Mouse (Mus musculus) forebrain, embryonic 14.5 days (tissue): Measurements from ENCODE around the gene Plekhs1. TPM values are rescaled to one million over a fixed set of nuclear protein-coding genes. Genes with fewer than 3 reads are reported as not detected.

Source experiments
- ATAC-seq: fragments of 200-750 bp; cut with Nextera tagmentation; 2 replicates; pipeline ENCODE4 v1.8.0; 2017; ENCODE audit warnings: mild to moderate bottlenecking, moderate library complexity
- DNase-seq: peaks from one replicate; pipeline ENCODE4 v3.0.0-alpha.2; 2015; ENCODE audit warnings: low spot score
- H3K27ac ChIP-seq: fragments of 300-500 bp; sonication (generic); 2 replicates; pipeline ENCODE4 v1.5.1; 2014; ENCODE audit warnings: low read depth, mild to moderate bottlenecking, control low read depth, low read length, moderate library complexity
- H3K27me3 ChIP-seq: fragments of 300-500 bp; sonication (generic); replicated peaks from 2 replicates; pipeline ENCODE4 v1.6.1; 2014; ENCODE audit warnings: low read length, control low read depth, mixed read lengths; ENCODE audit not compliant: control insufficient read depth, insufficient read depth
- H3K36me3 ChIP-seq: fragments of 300-500 bp; sonication (generic); 2 replicates; pipeline ENCODE4 v1.6.1; 2014; ENCODE audit warnings: low read length, control low read depth; ENCODE audit not compliant: control insufficient read depth, insufficient read depth
- H3K4me1 ChIP-seq: fragments of 300-500 bp; sonication (generic); 2 replicates; pipeline ENCODE4 v1.6.1; 2014; ENCODE audit warnings: antibody characterized with exemption, low read length, control low read depth; ENCODE audit not compliant: control insufficient read depth, insufficient read depth
- H3K4me2 ChIP-seq: fragments of 300-500 bp; sonication (generic); 2 replicates; pipeline ENCODE4 v1.6.1; 2014; ENCODE audit warnings: mild to moderate bottlenecking, control low read depth, low read length
- H3K4me3 ChIP-seq: fragments of 300-500 bp; sonication (generic); 2 replicates; pipeline ENCODE4 v1.5.1; 2014; ENCODE audit warnings: low read depth, low read length, control low read depth
- H3K9ac ChIP-seq: fragments of 300-500 bp; sonication (generic); 2 replicates; pipeline ENCODE4 v1.6.1; 2014; ENCODE audit warnings: mild to moderate bottlenecking, low read length, control low read depth, moderate library complexity
- H3K9me3 ChIP-seq: fragments of 300-500 bp; sonication (generic); replicated peaks from 2 replicates; pipeline ENCODE4 v1.6.1; 2016; ENCODE audit warnings: low read length, control low read depth, mixed read lengths; ENCODE audit not compliant: control insufficient read depth
- WGBS: fragments of 180-500 bp; shearing (Covaris S2); extraction: QIAGEN DNeasy Blood & Tissue Kit; methylation state at CpG from one replicate; pipeline ENCODE4 v1.1.7; 2014; 5-methylcytosine and 5-hydroxymethylcytosine counted together
- polyA plus RNA-seq: library from polyadenylated mRNA; unstranded; fragments of >200 nt; fragmentation: Nextera tagmentation; extraction: Ambion mirVana; gene quantifications from 2 replicates; pipeline ENCODE4 v1.2.1, GENCODE M21; 2014

The Plekhs1 gene
- polyA plus RNA-seq, 1 experiment from 2014 or later, result 0.28 TPM

DNA sequence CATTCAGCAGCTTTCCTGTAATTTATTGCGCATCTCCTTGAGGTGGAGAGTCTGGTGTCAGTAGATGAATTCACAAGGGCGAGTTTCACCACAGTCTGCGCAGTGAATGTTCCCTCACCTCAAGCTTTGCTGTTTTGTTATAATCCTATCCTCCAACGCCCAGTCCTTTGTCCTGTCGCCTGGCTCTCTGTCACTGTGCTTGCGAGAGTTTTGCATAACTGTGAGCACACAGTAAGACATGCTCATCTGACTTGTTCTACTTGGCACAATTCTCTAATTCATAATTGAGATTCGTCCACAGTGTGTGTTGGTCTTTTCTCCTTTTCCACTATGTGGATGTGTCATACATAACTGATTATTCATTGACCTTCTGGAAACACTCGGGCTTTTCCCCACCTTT is 5.0 kb downstream of the Plekhs1 start:
- no peaks in the 10 kb centered on the region for H3K9me3 ChIP-seq
- H3K4me2 ChIP-seq, result no peak overlapping the region
- no peaks in the 10 kb centered on the region for H3K36me3 ChIP-seq
- H3K27me3 ChIP-seq, result no peaks in the 10 kb centered on the region
- H3K4me3 ChIP-seq, result no peak overlapping the region
- H3K9ac ChIP-seq, result no peak overlapping the region
- DNase-seq (no peak), ATAC-seq (no peak)
- H3K27ac ChIP-seq, result no peak overlapping the region
- H3K4me1 ChIP-seq, result peaks cover under 1% of the 10 kb centered on the region; the same call in 1 of the 2 replicates
- 70% methylated on average over 8 of the region's 8 CpGs for WGBS

DNA sequence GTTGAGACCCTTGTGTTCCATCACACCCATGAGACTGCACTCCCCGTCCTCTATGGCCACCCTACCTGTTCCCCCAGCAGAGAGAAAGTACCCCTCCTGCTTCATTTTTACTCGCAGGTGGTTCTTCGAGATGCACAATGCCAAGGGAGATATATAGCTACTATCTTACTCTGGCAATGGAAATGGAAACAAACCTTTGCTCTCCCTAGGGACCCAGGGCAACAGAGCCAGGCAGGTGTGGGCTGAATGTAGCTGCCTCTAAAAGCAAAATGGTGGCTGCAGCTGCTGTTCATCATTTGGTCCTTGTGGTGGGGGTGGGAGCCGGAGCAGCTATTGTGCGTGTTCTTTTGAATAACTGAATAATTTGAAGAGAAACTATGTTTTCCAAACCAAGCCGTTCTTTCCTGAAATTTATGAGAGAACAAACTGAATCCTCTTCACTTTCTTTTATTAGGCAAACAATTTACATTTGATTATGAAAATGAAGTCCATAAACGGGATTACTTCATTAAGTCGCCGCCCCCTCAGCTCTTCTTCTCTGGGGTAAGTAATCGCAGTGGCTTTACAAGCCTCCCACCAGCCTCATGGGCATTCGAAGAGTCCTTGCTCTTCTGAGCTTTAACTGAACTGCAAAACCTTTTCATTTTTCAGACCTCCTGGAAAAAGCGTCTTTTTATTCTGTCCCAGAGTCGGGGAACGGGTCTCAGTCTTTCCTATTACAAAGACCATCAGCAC is 9.0 kb downstream of the Plekhs1 start:
- Histone ChIP-seq H3K4me2 (no peak overlapping the region), H3K4me3 (no peak overlapping the region), H3K4me1 (peaks cover 15% of the 10 kb centered on the region; the same call in 1 of the 2 replicates), H3K27ac (no peak overlapping the region), H3K9ac (no peak overlapping the region), H3K9me3 (no peaks in the 10 kb centered on the region), H3K27me3 (0 out of 2 replicates have a peak, but pooled peaks cover 2% of the 10 kb centered on the region), H3K36me3 (no peaks in the 10 kb centered on the region)
- 77% methylated on average over 14 of the region's 14 CpGs for WGBS
- ATAC-seq (no peak), DNase-seq (no peak)

- WGBS, result 67% methylated on average over 10 of the region's 10 CpGs
- DNase-seq, result no peak
- H3K4me2 ChIP-seq, result no peak overlapping the region
These were observed 10.5 kb downstream of the Plekhs1 start for GRCm38 (mm10) chr19:56471934-56472333.

DNA sequence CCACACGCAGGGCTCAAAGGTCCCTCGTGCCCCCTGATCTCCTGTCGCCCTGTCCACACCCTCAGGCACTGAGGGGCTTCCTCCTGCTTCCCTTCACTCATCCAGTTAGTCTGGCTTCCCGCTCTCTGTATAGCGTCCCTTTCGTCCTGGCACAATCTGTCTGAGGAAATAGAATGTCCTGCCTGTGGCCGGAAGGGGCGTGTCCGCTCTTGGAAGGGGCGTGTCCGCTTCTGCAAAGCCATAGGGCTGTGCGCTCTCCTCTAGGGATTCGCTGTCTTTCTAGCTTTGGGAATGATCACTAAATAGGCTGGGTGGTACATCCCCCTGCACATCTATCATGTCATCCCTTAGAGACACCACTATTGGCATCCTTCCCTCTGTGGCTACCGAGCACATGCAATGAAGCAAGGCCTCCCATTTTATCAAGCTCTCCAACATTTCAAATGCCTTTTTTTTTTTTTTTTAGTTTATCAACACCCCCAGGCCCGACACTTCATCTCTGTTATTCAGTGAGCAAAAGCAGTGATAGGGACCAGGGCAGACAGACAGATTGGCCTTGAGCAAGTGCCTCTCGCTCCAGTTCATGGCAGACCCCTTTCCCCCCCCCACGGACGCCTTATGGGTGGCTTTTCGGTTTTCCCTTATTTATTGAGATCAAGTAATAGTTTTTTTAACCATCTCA is 13.6 kb downstream of the Plekhs1 start:
- no peak for DNase-seq
- Histone ChIP-seq H3K27me3 (0 out of 2 replicates have a peak, but pooled peaks cover 2% of the 10 kb centered on the region), H3K4me2 (no peak overlapping the region), H3K4me3 (no peak overlapping the region), H3K9ac (no peak overlapping the region), H3K4me1 (peaks cover 21% of the 10 kb centered on the region; the same call in 1 of the 2 replicates), H3K36me3 (no peaks in the 10 kb centered on the region), H3K27ac (no peak overlapping the region), H3K9me3 (no peaks in the 10 kb centered on the region)
- WGBS, result 66% methylated on average over 19 of the region's 19 CpGs
- ATAC-seq, result no peak

More at GRCm38 (mm10) chr19:56471934-56472333, 10.5 kb downstream of the Plekhs1 start:
- no peaks in the 10 kb centered on the region for H3K36me3 ChIP-seq
- H3K27me3 ChIP-seq, result 0 out of 2 replicates have a peak, but pooled peaks cover 2% of the 10 kb centered on the region
- H3K27ac ChIP-seq, result no peak overlapping the region
- no peak overlapping the region for H3K4me3 ChIP-seq
- H3K9ac ChIP-seq, result no peak overlapping the region
- no peak for ATAC-seq
- H3K4me1 ChIP-seq, result peaks cover 18% of the 10 kb centered on the region; the same call in 1 of the 2 replicates
- H3K9me3 ChIP-seq, result no peaks in the 10 kb centered on the region

- Histone ChIP-seq H3K4me1 (peaks cover 21% of the 10 kb centered on the region; the same call in 1 of the 2 replicates), H3K36me3 (no peaks in the 10 kb centered on the region), H3K27me3 (0 out of 2 replicates have a peak, but pooled peaks cover 2% of the 10 kb centered on the region), H3K9me3 (no peaks in the 10 kb centered on the region), H3K27ac (no peak overlapping the region), H3K9ac (no peak overlapping the region), H3K4me3 (no peak overlapping the region), H3K4me2 (no peak overlapping the region)
- DNase-seq, result peak; percentile 83
- WGBS, result 4% methylated on average over 2 of the region's 2 CpGs
- peak; percentile 80 for ATAC-seq
These were observed 15.1 kb downstream of the Plekhs1 start for GRCm38 (mm10) chr19:56476546-56476945.

DNA sequence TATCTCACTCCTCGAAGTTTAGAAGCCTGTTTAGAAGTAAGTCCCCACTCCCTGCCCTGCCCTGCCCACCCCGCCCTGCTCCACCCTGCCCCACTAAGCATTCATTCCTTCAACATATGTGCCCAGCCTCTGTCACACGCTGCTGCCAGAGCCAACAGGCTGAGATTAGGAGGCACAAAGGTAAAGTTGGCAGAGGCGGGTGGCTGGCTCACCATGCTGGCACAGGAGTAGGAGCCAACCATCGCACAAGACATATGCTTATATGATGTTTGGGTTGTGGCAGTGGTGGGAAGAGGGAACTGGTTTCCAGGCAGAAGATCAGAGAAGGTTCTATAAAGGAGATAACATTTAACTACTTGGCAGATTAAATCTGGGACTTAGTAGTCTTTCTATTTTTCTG is 15.8 kb downstream of the Plekhs1 start:
- Histone ChIP-seq H3K9me3 (no peaks in the 10 kb centered on the region), H3K4me3 (no peak overlapping the region), H3K4me1 (peaks cover 21% of the 10 kb centered on the region; the same call in 1 of the 2 replicates), H3K27me3 (no peaks in the 10 kb centered on the region), H3K4me2 (no peak overlapping the region), H3K36me3 (no peaks in the 10 kb centered on the region), H3K9ac (no peak overlapping the region), H3K27ac (no peak overlapping the region)
- DNase-seq (peak; percentile 44), ATAC-seq (peak; percentile 47)
- WGBS, result 61% methylated on average over 5 of the region's 5 CpGs

GRCm38 (mm10) chr19:56477832-56478231 is 16.4 kb downstream of the Plekhs1 start:
- no peak overlapping the region for H3K4me2 ChIP-seq
- H3K9ac ChIP-seq, result no peak overlapping the region
- no peak overlapping the region for H3K4me3 ChIP-seq
- WGBS, result 43% methylated on average over 3 of the region's 3 CpGs
- no peaks in the 10 kb centered on the region for H3K27me3 ChIP-seq
- no peak for DNase-seq
- H3K27ac ChIP-seq, result no peak overlapping the region
- no peaks in the 10 kb centered on the region for H3K9me3 ChIP-seq
- H3K4me1 ChIP-seq, result peaks cover 18% of the 10 kb centered on the region; the same call in 1 of the 2 replicates
- no peaks in the 10 kb centered on the region for H3K36me3 ChIP-seq
- no peak for ATAC-seq

DNA sequence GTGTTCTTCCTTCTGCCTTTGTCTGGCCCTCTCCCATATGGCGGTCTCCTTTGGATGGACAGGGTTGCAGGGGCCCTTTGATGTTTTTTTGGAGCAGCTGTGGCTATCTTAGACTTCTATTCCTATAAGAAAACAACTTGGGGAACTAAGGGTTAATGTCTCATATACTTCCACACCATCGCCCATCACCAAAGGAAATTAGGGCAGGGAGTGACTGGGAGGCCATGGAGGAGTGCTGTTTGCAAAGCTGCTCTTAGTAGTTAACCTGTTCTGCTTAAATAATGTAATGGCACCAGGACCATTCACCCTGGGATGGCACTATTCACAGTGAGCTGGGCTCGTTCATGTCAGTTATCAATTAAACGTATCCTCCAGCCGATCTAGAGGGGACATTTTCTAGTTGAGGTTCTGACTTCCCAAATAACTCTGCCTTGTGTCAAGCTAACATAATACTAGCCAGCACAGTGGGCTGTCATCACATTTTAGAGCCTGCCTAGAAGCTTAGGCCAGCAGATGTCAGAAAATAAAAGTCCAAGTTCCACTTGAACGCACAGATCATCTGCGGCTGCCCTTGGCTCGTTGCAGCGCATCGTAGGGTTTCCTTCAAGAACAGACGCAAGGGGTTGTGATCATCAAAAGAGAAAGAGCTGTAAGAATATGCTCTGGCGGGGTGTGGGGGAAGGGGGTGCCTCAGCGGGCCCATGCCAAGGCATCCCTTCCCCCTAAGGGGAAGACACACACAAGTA is 23.4 kb downstream of the Plekhs1 start:
- no peak for DNase-seq
- 24% methylated on average over 13 of the region's 13 CpGs for WGBS

More for the DNA sequence above, 23.4 kb downstream of the Plekhs1 start:
- Histone ChIP-seq H3K9me3 (no peaks in the 10 kb centered on the region), H3K27me3 (no peaks in the 10 kb centered on the region), H3K4me1 (peaks cover 22% of the 10 kb centered on the region), H3K27ac (no peak overlapping the region), H3K4me3 (no peak overlapping the region), H3K36me3 (no peaks in the 10 kb centered on the region), H3K9ac (no peak overlapping the region), H3K4me2 (no peak overlapping the region; the same call in 1 of the 2 replicates)
- ATAC-seq, result peak; percentile 50; the same call in 1 of the 2 replicates
